Mouse (Mus musculus) left cerebral cortex, adult 11 months (tissue): ENCODE results near the gene Lif.

Source experiments
- DNase-seq: peaks from one replicate; pipeline ENCODE4 v3.0.0; 2022; ENCODE audit warnings: low spot score

Lif gene

GRCm38 (mm10) chr11:4262847-4263246, 5.5 kb downstream of the Lif start:
- DNase-seq = no peak

GRCm38 (mm10) chr11:4263296-4263695, 5.9 kb downstream of the Lif start:
- no peak for DNase-seq

GRCm38 (mm10) chr11:4264066-4264465, 6.7 kb downstream of the Lif start:
- DNase-seq = no peak

GRCm38 (mm10) chr11:4266271-4267201, 9.2 kb downstream of the Lif start:
- DNase-seq = no peak

- DNase-seq = no peak
Measured at GRCm38 (mm10) chr11:4267202-4267578, 9.8 kb downstream of the Lif start.

- no peak for DNase-seq
Measured at GRCm38 (mm10) chr11:4268500-4268899, 11.1 kb downstream of the Lif start.

- DNase-seq = no peak
Measured at GRCm38 (mm10) chr11:4270744-4271459, 13.5 kb downstream of the Lif start.

- DNase-seq = no peak
Measured at GRCm38 (mm10) chr11:4271544-4271943, 14.2 kb downstream of the Lif start.

GRCm38 (mm10) chr11:4276411-4276861, 19.1 kb downstream of the Lif start:
- DNase-seq = no peak

GRCm38 (mm10) chr11:4279909-4280308, 22.6 kb downstream of the Lif start:
- no peak for DNase-seq

GRCm38 (mm10) chr11:4281852-4282251, 24.5 kb downstream of the Lif start:
- no peak for DNase-seq

GRCm38 (mm10) chr11:4283627-4284026, 26.3 kb downstream of the Lif start:
- DNase-seq = no peak

GRCm38 (mm10) chr11:4289280-4289679, 31.9 kb downstream of the Lif start:
- no peak for DNase-seq

- DNase-seq = peak; percentile 31
Measured at GRCm38 (mm10) chr11:4291639-4292038, 34.3 kb downstream of the Lif start.

GRCm38 (mm10) chr11:4292224-4292887, 35.0 kb downstream of the Lif start:
- DNase-seq = no peak

GRCm38 (mm10) chr11:4292888-4293247, 35.5 kb downstream of the Lif start:
- DNase-seq = no peak

GRCm38 (mm10) chr11:4293481-4293880, 36.1 kb downstream of the Lif start:
- no peak for DNase-seq

- DNase-seq = no peak
Measured at GRCm38 (mm10) chr11:4294047-4294446, 36.7 kb downstream of the Lif start.

GRCm38 (mm10) chr11:4294495-4295351, 37.4 kb downstream of the Lif start:
- DNase-seq = no peak

- DNase-seq = no peak
Measured at GRCm38 (mm10) chr11:4296610-4297275, 39.4 kb downstream of the Lif start.

- no peak for DNase-seq
Measured at GRCm38 (mm10) chr11:4297753-4298152, 40.4 kb downstream of the Lif start.
